Mouse (Mus musculus) lung, embryonic 15.5 days (tissue): ENCODE results near the gene Ivns1abp. TPM values are rescaled to one million over a fixed set of nuclear protein-coding genes. Genes with fewer than 3 reads are reported as not detected.
A peak's percentile ranks its signal among the peaks of the same experiment; 100 is the strongest.
"Not testable (repeated sequence)": the region's sequence is repeated elsewhere in the genome, so short reads cannot be mapped to it uniquely, and the experiment has no call there.

Source experiments
- ATAC-seq: fragments of 200-750 bp; cut with Nextera tagmentation; 2 replicates; pipeline ENCODE4 v1.8.0; 2017; ENCODE audit warnings: moderate number of reproducible peaks, borderline replicate concordance; ENCODE audit not compliant: low FRiP score, low TSS enrichment; ENCODE audit errors: extremely low read depth
- H3K27ac ChIP-seq: fragments of 300-500 bp; sonication (generic); 2 replicates; pipeline ENCODE4 v1.5.1; 2015; ENCODE audit warnings: moderate library complexity, mild to moderate bottlenecking, inconsistent platforms
- H3K27me3 ChIP-seq: fragments of 300-500 bp; sonication (generic); 2 replicates; pipeline ENCODE4 v1.6.1; 2015; ENCODE audit warnings: inconsistent platforms
- H3K36me3 ChIP-seq: fragments of 300-500 bp; sonication (generic); 2 replicates; pipeline ENCODE4 v1.6.1; 2015; ENCODE audit warnings: inconsistent platforms
- H3K4me1 ChIP-seq: fragments of 300-500 bp; sonication (generic); 2 replicates; pipeline ENCODE4 v1.6.1; 2015; ENCODE audit warnings: inconsistent platforms
- H3K4me2 ChIP-seq: fragments of 300-500 bp; sonication (generic); 2 replicates; pipeline ENCODE4 v1.6.1; 2015; ENCODE audit warnings: inconsistent platforms, mild to moderate bottlenecking, moderate library complexity
- H3K4me3 ChIP-seq: fragments of 300-500 bp; sonication (generic); 2 replicates; pipeline ENCODE4 v1.5.1; 2015; ENCODE audit warnings: mild to moderate bottlenecking, inconsistent platforms
- H3K9ac ChIP-seq: fragments of 300-500 bp; sonication (generic); 2 replicates; pipeline ENCODE4 v1.6.1; 2015; ENCODE audit warnings: inconsistent platforms
- H3K9me3 ChIP-seq: fragments of 300-500 bp; sonication (generic); 2 replicates; pipeline ENCODE4 v1.6.1; 2016; ENCODE audit warnings: inconsistent platforms
- WGBS: fragments of 180-500 bp; shearing (Covaris S2); methylation state at CpG from one replicate; pipeline ENCODE4 v1.1.7; 2015; 5-methylcytosine and 5-hydroxymethylcytosine counted together
- polyA plus RNA-seq: library from polyadenylated mRNA; unstranded; fragments of >200 nt; fragmentation: Nextera tagmentation; extraction: Ambion mirVana; gene quantifications from 2 replicates; pipeline ENCODE4 v1.2.1, GENCODE M21; 2015

The Ivns1abp gene
- polyA plus RNA-seq = 236 and 242 TPM in 2 replicates

DNA sequence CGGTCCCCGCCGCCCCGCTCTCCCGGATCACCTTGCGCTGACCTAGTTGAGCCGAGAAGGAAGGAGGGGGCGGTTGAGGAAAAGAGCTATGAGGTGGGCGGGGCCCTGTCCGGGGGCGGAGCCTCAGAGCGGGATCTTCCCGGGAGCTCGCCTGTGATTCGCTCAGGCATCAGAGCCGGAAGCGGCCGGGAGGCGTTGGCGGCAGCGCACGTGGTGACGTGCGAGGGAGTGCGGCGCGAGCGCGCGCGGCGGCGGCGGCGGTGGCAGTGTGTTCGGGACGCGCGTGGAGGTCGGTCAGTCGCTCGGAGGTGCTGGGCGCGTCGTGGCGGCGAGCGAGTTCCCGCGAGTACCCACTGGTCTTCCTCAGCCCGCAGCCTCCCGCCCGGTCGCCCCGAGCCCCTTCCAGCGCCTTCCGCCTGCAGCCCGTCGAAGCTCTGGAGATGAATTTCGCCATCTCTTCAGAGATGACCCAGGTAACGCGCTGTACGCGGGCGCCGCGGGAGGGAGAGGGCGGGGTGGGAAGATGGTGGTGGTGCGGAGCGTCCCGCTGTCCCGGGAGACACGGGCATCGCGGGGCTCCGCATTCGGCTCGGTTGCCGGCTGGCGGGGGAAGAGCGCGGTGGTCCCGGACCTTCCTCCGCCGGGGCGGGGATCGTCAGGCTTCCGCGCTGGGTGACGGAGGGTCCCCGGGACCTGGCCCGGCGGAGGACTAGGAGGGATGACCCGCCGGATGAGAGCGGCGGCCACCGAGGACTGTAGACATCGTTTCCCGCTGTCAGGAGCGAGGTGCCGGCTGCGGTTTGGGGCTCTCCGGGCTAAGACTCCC, at the start of gene Ivns1abp:
Gene Ivns1abp (plus strand): TSS at position 195 of the 826 bp plus-strand sequence.
- WGBS = under 1% methylated on average over 102 of the region's 104 CpGs
- Histone ChIP-seq H3K27me3 (no peaks in the 10 kb centered on the region), H3K4me1 (peaks cover 52% of the 10 kb centered on the region), H3K36me3 (peaks cover 2% of the 10 kb centered on the region; the same call in 1 of the 2 replicates), H3K9me3 (no peaks in the 10 kb centered on the region), H3K4me3 (peak within 1 kb of the TSS; percentile 89), H3K4me2 (peak within 1 kb of the TSS; percentile 90), H3K9ac (peak within 1 kb of the TSS; percentile 88), H3K27ac (peak within 1 kb of the TSS; percentile 91)
- peak; percentile 95 for ATAC-seq

DNA sequence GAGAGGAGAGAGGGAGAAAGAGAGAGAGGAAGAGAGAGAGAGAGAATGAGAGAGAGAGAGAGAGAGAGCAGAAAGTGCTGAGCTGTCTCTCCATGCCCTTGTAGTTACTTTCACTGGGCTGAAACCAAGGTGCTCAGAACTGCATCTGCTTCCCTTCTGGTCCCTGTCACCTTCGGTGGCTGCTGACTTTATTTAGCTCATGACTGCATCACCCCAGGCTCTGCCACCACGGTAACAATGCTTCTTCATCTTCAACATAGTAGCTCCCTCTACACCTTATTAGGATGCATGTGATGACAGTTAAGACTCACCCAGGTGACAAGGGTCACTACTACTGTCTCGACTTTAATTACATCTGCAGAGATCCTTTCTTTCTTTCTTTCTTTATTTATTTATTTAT, 48.8 kb upstream of the Ivns1abp start:
- no peaks in the 10 kb centered on the region for H3K36me3 ChIP-seq
- no peak overlapping the region for H3K4me3 ChIP-seq
- H3K27me3 ChIP-seq = no peaks in the 10 kb centered on the region
- H3K4me2 ChIP-seq = no peak overlapping the region
- H3K4me1 ChIP-seq = no peaks in the 10 kb centered on the region
- WGBS = 35% methylated on average over 3 of the region's 3 CpGs
- no peaks in the 10 kb centered on the region for H3K9me3 ChIP-seq
- H3K9ac ChIP-seq = no peak overlapping the region
- no peak for ATAC-seq
- no peak overlapping the region for H3K27ac ChIP-seq

DNA sequence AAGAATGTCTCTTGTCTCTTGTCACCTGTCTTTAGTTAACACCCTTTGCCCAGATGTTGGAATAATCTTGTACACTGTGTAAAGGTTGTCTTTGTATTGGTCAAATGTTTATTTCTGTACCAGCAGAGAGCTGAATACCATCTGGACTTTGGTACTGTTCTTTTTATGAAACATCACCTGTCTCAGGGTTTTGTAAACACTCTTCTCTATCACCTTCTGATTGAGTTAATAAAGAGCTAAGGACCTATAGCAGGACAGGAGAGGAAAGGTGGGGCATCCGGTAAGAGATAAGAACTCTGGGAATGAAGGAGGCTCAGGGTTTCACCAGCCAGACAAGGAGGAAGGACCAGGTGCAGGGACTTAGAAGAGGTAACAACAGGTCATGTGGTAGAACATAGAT, 47.7 kb upstream of the Ivns1abp start:
- H3K9ac ChIP-seq = no peak overlapping the region
- WGBS = 12% methylated on average over 1 of the region's 1 CpGs
- no peak for ATAC-seq
- H3K4me3 ChIP-seq = no peak overlapping the region
- no peaks in the 10 kb centered on the region for H3K36me3 ChIP-seq
- H3K27me3 ChIP-seq = no peaks in the 10 kb centered on the region
- H3K4me2 ChIP-seq = no peak overlapping the region
- no peaks in the 10 kb centered on the region for H3K4me1 ChIP-seq
- H3K9me3 ChIP-seq = no peaks in the 10 kb centered on the region
- no peak overlapping the region for H3K27ac ChIP-seq

DNA sequence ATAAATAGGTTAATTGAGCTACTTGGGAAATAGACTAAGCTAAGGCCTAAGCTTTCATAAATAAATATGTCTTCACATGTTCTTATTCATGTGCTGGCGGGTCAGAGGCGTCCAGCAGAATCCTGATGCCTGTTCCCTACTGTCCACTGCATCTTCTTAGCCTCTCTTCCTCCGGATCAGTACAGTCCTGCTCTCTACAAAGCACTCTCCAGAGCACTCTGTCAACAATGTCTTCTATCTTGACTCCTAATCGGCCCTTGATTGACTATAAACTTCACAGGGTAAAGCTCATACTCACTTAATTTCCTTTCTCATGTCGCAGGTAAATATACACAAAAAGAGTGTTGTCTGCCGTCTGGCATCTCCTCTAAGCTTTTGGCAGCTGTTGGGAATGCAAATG, 47.3 kb upstream of the Ivns1abp start:
- H3K9ac ChIP-seq = no peak overlapping the region
- no peaks in the 10 kb centered on the region for H3K4me1 ChIP-seq
- 33% methylated on average over 6 of the region's 6 CpGs for WGBS
- H3K9me3 ChIP-seq = no peaks in the 10 kb centered on the region
- no peak overlapping the region for H3K27ac ChIP-seq
- no peak overlapping the region for H3K4me3 ChIP-seq
- ATAC-seq = no peak
- H3K36me3 ChIP-seq = no peaks in the 10 kb centered on the region
- no peaks in the 10 kb centered on the region for H3K27me3 ChIP-seq
- H3K4me2 ChIP-seq = no peak overlapping the region

DNA sequence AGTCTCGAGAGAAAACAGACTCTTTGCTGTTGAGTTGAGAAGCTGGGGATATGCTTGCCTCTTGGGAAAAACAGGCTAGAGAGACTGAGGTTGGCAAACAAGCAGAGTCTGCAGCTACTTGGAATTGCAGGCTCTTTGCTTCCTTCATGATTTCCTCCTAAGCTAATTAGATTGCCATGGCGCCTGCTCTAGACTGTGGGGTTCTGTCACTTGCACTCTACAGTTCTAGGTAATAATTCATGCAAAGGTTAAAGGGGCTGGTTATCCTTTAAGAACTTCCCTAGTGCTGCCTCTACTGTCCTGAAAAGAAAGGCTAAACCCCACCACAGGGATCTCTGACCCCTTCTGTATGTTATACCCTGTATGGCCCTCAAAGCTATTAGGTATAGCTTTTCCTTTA, 46.7 kb upstream of the Ivns1abp start:
- ATAC-seq = no peak
- WGBS = 71% methylated on average over 2 of the region's 2 CpGs
- no peaks in the 10 kb centered on the region for H3K36me3 ChIP-seq

DNA sequence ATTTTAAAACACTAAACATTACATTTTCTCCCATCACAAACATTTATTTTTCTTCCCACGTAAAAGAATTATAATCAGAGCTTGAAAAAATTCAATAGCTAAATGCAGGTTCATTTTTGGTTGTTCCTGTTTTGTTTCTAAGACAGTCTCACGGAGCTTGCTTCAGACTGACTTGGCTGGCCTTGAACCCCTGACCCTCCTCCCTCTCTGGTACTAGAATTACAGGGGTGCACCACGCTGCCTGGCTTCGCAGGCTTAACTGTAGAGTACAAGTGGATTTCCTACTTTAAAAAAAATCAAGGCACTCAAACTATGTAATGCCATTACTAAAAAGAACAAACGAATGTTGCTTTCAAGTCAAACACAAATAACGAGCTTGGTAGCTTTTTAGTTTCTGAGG, 42.8 kb upstream of the Ivns1abp start:
- Histone ChIP-seq H3K36me3 (no peaks in the 10 kb centered on the region), H3K27me3 (no peaks in the 10 kb centered on the region), H3K27ac (no peak overlapping the region), H3K4me3 (no peak overlapping the region), H3K9ac (no peak overlapping the region), H3K4me1 (no peaks in the 10 kb centered on the region), H3K9me3 (no peaks in the 10 kb centered on the region), H3K4me2 (no peak overlapping the region)
- ATAC-seq = no peak
- WGBS = 57% methylated on average over 6 of the region's 6 CpGs

More for the DNA sequence above, 46.7 kb upstream of the Ivns1abp start:
- no peak overlapping the region for H3K27ac ChIP-seq
- H3K9me3 ChIP-seq = no peaks in the 10 kb centered on the region
- H3K4me2 ChIP-seq = no peak overlapping the region
- H3K27me3 ChIP-seq = no peaks in the 10 kb centered on the region
- no peak overlapping the region for H3K9ac ChIP-seq
- no peak overlapping the region for H3K4me3 ChIP-seq
- no peaks in the 10 kb centered on the region for H3K4me1 ChIP-seq

DNA sequence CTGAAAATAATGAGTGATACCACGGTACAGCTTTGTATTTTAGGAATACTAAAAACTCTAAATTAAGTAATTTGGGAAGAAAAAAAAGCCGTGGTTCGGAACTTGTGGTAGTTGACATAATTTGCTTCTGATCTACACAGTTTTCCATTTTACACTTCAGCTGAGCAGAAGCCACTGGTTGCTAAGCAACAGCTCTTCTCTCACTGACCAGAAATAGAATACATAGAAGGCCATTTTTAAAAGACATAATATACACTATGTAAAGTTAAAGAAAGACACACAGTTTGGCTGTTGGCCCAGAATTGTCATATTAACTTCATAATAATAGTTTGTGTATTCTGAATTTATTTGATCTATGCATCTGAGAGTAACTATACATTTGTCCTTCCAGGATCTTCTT, 42.4 kb upstream of the Ivns1abp start:
- H3K9me3 ChIP-seq = no peaks in the 10 kb centered on the region
- H3K4me2 ChIP-seq = no peak overlapping the region
- H3K4me3 ChIP-seq = no peak overlapping the region
- no peak for ATAC-seq
- WGBS = 45% methylated on average over 3 of the region's 3 CpGs
- H3K9ac ChIP-seq = no peak overlapping the region
- H3K4me1 ChIP-seq = no peaks in the 10 kb centered on the region
- no peak overlapping the region for H3K27ac ChIP-seq
- H3K27me3 ChIP-seq = no peaks in the 10 kb centered on the region
- no peaks in the 10 kb centered on the region for H3K36me3 ChIP-seq

DNA sequence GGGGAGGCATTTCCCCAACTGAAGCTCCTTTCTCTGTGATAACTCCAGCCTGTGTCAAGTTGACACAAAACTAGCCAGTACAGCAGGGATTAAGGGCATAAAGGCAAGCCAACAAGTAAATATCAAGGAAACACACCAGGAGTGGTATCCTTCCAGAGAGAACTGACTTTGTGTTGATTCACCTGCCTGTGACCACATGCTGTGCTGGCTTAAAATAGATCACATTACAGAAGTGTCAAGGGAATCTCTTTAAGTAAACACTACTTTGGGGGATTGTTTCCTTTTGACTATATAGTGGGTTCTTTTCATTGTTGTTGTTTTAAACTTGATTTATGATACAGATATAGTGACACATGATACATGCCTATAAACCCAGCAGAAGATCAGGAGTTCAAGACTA, 41.0 kb upstream of the Ivns1abp start:
- H3K4me2 ChIP-seq = no peak overlapping the region
- no peak overlapping the region for H3K4me3 ChIP-seq
- no peaks in the 10 kb centered on the region for H3K9me3 ChIP-seq
- H3K27me3 ChIP-seq = no peaks in the 10 kb centered on the region
- no peaks in the 10 kb centered on the region for H3K36me3 ChIP-seq
- no peak overlapping the region for H3K9ac ChIP-seq
- H3K27ac ChIP-seq = no peak overlapping the region
- no peak for ATAC-seq
- H3K4me1 ChIP-seq = no peaks in the 10 kb centered on the region

DNA sequence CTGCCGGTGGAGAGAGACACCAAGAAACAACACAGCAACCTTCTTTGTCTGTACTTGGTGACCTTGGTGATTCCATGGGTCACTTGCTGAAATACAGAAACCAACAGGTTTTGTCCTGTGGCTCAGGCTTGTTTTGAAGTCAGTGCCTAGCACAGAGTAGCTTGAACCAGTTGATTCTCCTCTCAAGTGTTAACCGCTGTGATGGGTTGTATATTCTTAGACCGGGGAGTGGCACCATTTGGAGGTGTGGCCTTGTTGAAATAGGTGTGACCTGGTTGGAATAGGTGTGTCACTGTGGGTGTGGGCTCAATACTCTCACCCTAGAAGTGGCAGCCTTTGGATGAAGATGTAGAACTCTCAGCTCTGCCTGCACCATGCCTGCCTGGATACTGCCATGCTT, 39.3 kb upstream of the Ivns1abp start:
- H3K27ac ChIP-seq, H3K4me1 ChIP-seq, H3K27me3 ChIP-seq, ATAC-seq, H3K36me3 ChIP-seq, H3K9ac ChIP-seq, H3K9me3 ChIP-seq, H3K4me2 ChIP-seq, H3K4me3 ChIP-seq: not testable (repeated sequence)
- 77% methylated on average over 3 of the region's 3 CpGs for WGBS

DNA sequence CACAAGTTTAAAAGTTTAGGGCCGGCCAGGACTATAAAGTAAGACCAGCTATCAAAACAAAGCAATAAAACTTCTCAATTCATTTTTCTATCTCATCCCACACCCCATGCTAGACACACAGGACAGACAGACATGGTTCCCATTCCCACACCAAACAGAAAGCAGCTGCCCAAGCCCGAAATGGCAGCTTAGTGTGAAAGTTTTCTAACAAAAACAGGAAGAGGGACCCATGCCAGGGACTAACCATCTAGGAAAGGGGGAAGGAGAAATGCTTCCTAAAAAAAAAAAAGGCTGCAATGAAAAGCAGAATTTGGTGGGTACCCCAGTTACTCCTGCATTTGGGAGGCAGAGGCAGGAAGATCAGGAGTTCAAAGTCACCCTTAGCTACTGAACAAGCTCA, 37.2 kb upstream of the Ivns1abp start:
- ATAC-seq = no peak
- no peak overlapping the region for H3K4me3 ChIP-seq
- 54% methylated on average over 2 of the region's 2 CpGs for WGBS

DNA sequence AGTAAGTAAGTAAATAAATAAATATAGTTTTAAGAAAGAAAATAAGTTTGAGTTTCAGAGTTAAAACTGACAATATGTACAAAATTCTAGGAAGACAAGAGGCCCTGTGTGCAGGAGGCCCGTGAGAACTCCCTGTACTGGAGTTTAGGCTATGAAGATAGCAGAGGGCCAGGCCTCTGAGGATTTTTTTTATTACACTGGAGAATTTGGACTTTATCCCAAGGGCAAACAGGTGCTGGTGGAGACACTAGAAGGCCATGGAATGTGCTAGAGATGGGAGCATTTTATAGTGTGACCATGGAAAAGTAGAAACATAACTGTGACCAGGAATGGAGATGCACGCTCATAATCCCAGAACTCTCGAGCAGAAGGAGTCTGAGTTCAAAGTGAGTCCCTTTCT, 36.5 kb upstream of the Ivns1abp start:
- Histone ChIP-seq H3K27ac (no peak overlapping the region), H3K27me3 (no peaks in the 10 kb centered on the region), H3K9me3 (no peaks in the 10 kb centered on the region), H3K9ac (no peak overlapping the region), H3K4me3 (no peak overlapping the region), H3K36me3 (no peaks in the 10 kb centered on the region), H3K4me2 (no peak overlapping the region), H3K4me1 (no peaks in the 10 kb centered on the region)
- 79% methylated on average over 3 of the region's 3 CpGs for WGBS
- ATAC-seq = no peak

More for the DNA sequence above, 37.2 kb upstream of the Ivns1abp start:
- Histone ChIP-seq H3K4me1 (no peaks in the 10 kb centered on the region), H3K27me3 (no peaks in the 10 kb centered on the region), H3K9ac (no peak overlapping the region), H3K27ac (no peak overlapping the region), H3K9me3 (no peaks in the 10 kb centered on the region), H3K36me3 (no peaks in the 10 kb centered on the region), H3K4me2 (no peak overlapping the region)

DNA sequence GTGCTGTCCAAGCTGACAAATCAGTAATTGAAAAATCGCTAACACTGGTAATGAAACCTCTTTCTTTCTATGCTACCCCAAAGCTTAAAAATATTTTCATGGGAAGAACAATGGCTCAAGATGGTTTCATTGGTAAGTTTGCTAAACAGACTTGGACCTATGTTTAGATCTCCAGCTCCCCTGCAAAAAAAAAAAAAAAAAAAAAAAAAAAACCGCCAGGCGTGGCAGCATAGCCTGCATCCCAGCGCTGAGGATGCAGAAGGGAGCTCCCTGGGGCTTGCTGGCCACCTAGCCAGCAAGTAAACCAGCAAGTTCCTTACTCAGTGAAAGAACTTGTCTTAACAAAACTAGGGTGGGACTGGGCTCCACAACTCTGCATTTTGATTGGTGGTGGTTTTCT, 35.8 kb upstream of the Ivns1abp start:
- H3K9me3 ChIP-seq = no peaks in the 10 kb centered on the region
- H3K4me3 ChIP-seq = no peak overlapping the region
- 55% methylated on average over 4 of the region's 4 CpGs for WGBS
- no peaks in the 10 kb centered on the region for H3K4me1 ChIP-seq
- H3K27ac ChIP-seq = no peak overlapping the region
- no peaks in the 10 kb centered on the region for H3K27me3 ChIP-seq
- no peak for ATAC-seq
- H3K9ac ChIP-seq = no peak overlapping the region
- no peak overlapping the region for H3K4me2 ChIP-seq
- H3K36me3 ChIP-seq = no peaks in the 10 kb centered on the region
